16 mouse cellular contexts compared by ENCODE assay signal in the genomic region with DNA sequence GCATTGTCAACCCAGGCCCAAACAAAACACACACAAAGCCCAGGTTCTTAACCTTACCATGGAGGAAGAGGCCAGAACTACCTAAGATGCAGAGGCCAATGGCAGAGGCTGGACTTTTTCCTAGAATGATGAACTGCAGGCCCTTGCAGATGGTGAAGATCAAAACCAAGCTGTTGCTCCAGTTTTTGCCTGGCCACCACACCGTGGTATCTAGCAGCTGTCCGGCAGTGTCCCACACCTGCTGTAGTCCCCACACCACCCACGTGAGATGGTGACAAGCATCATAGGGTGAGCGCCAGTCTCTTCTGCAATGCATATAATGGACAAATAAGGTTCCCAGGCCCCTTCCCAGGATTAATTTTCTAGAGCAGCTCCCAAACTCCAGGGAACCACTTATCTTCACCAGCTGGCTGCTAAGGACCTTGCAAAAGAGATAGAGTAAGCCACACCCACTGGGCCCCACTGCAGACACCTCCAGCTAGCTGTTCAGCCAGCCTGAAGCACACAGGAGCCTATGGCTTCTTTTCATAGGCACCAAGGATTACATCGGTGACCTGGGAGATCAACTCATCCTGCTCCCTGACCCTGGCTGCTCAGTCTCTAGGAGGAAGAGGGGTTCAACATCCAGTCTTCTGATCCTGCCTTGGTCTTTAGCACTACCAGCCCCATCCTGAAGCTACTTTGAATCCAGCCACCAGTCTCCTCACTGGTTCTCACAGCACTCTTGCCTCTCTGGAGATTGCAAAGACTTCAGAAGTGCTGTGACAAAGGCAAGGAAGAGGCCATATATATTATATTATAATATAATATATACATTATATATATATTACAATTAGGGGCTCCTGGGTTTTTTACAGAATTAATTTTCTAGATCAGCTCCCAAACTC. TPM values are rescaled to one million over a fixed set of nuclear protein-coding genes. Genes with fewer than 3 reads are reported as not detected.
A peak's percentile ranks its signal among the peaks of the same experiment; 100 is the strongest.
DNase-seq lines count a peak whose midpoint lies in the region; ATAC-seq and TF ChIP-seq lines count a peak whose summit lies in the region.
"Had no signal": no experiment of that assay in that cellular context is flagged by ENCODE, and none has a peak within 500 bp of the region (broad histone marks: within the 10 kb centered on the region; RNA-seq: fewer than 3 reads in every experiment).

No protein-coding gene starts in this region.

- no peak for TF ChIP-seq EP300 in CH12.LX (IDR thresholded peaks at IDR 0.05; ENCODE audit: low read length)
- TF ChIP-seq EP300 in liver, postnatal 0 days (IDR thresholded peaks at IDR 0.05; ENCODE audit: low read depth), result peak; percentile 94

- DNase-seq in hindbrain, embryonic 10.5 days (ENCODE audit: low spot score), result no peak
- DNase-seq in CH12.LX (ENCODE audit: extremely low read depth), result no peak
- DNase-seq in embryonic facial prominence, embryonic 10.5 days (ENCODE audit: low spot score), result no peak
- DNase-seq in liver, postnatal 0 days, result peak; percentile 79
- no peak for DNase-seq in adrenal gland, adult 18-20 months (ENCODE audit: low spot score in 2 of 2)
- no peak for DNase-seq in gastrocnemius, adult 18-20 months (ENCODE audit: low spot score)
- DNase-seq in forebrain, embryonic 11.5 days (ENCODE audit: low spot score), result no peak
- DNase-seq: adrenal gland, adult 8-10 months; cerebellum, adult 11 months; gastrocnemius, postnatal 14 days; heart, postnatal 4 days; kidney, adult 11 months; lung, postnatal 14 days; thymus, postnatal 4 days had no signal

- no peak for ATAC-seq in hindbrain, embryonic 13.5 days (ENCODE audit: low FRiP score)
- ATAC-seq in liver, postnatal 0 days, result peak; percentile 96
- ATAC-seq in forebrain, embryonic 11.5 days (replicated peaks; ENCODE audit: low FRiP score), result no peak
- ATAC-seq: forebrain, embryonic 13.5 days had no signal

- H3K27ac ChIP-seq in hindbrain, embryonic 10.5 days, result peak overlapping the region; percentile 62
- H3K27ac ChIP-seq in hindbrain, embryonic 13.5 days, result no peak overlapping the region
- H3K27ac ChIP-seq in CH12.LX (ENCODE audit: insufficient read depth, low read depth), result no peak overlapping the region
- 0 out of 2 replicates have a peak overlapping the region, but pooled peaks have one; percentile 40 for H3K27ac ChIP-seq in embryonic facial prominence, embryonic 10.5 days (replicated peaks)
- peak overlapping the region; percentile 89 for H3K27ac ChIP-seq in liver, postnatal 0 days (ENCODE audit: low read depth)
- H3K27ac ChIP-seq in forebrain, embryonic 11.5 days (ENCODE audit: low read depth, low read length), result no peak overlapping the region
- H3K27ac ChIP-seq: forebrain, embryonic 13.5 days had no signal

- dilution Hi-C loops in CH12.LX (cut with MboI; ENCODE audit: extremely low pct_ligation_motif_present, extremely low pct_unique_long_range_greater_than_20kb, low sequenced_read_pairs), result no loop called here

- H3K36me3 ChIP-seq in hindbrain, embryonic 10.5 days, result no peaks in the 10 kb centered on the region
- H3K36me3 ChIP-seq in hindbrain, embryonic 13.5 days, result no peaks in the 10 kb centered on the region
- no peaks in the 10 kb centered on the region for H3K36me3 ChIP-seq in CH12.LX (replicated peaks in 1 of 2; ENCODE audit: control insufficient read depth in 1 of 2, insufficient read depth in 1 of 2, low read length in 1 of 2)
- H3K36me3 ChIP-seq in embryonic facial prominence, embryonic 10.5 days (replicated peaks), result no peaks in the 10 kb centered on the region
- no peaks in the 10 kb centered on the region for H3K36me3 ChIP-seq in liver, postnatal 0 days (replicated peaks; ENCODE audit: insufficient read depth, low read length)
- H3K36me3 ChIP-seq in forebrain, embryonic 11.5 days (ENCODE audit: control insufficient read depth, insufficient read depth, low read length), result no peaks in the 10 kb centered on the region

- no peak overlapping the region for H3K9ac ChIP-seq in hindbrain, embryonic 13.5 days
- no peak overlapping the region for H3K9ac ChIP-seq in CH12.LX (ENCODE audit: insufficient read depth, low read depth)
- peak overlapping the region; percentile 63 for H3K9ac ChIP-seq in liver, postnatal 0 days (replicated peaks)
- no peak overlapping the region for H3K9ac ChIP-seq in forebrain, embryonic 11.5 days (ENCODE audit: low read length)
- H3K9ac ChIP-seq: forebrain, embryonic 13.5 days had no signal

- TF ChIP-seq CTCF in CH12.LX (conservative IDR thresholded peaks at IDR 0.05 in 1 of 2, IDR thresholded peaks at IDR 0.05 in 1 of 2; ENCODE audit: low read depth in 2 of 2, low read length in 2 of 2), result no peak
- no peak for TF ChIP-seq CTCF in liver, postnatal 0 days (IDR thresholded peaks at IDR 0.05; ENCODE audit: low read depth)

- H3K4me1 ChIP-seq in hindbrain, embryonic 10.5 days (replicated peaks), result peaks cover 34% of the 10 kb centered on the region
- peaks cover 20% of the 10 kb centered on the region for H3K4me1 ChIP-seq in hindbrain, embryonic 13.5 days (replicated peaks)
- H3K4me1 ChIP-seq in CH12.LX (ENCODE audit: control insufficient read depth in 1 of 2, insufficient read depth in 2 of 2), result peaks cover 12 to 24% of the 10 kb centered on the region in 2 experiments
- peaks cover 39% of the 10 kb centered on the region for H3K4me1 ChIP-seq in embryonic facial prominence, embryonic 10.5 days
- peaks cover 23% of the 10 kb centered on the region for H3K4me1 ChIP-seq in liver, postnatal 0 days (ENCODE audit: insufficient read depth)
- H3K4me1 ChIP-seq in forebrain, embryonic 11.5 days (replicated peaks; ENCODE audit: control insufficient read depth, insufficient read depth, low read length), result no peaks in the 10 kb centered on the region

- H3K4me3 ChIP-seq in hindbrain, embryonic 10.5 days, result no peak overlapping the region
- no peak overlapping the region for H3K4me3 ChIP-seq in hindbrain, embryonic 13.5 days
- H3K4me3 ChIP-seq in CH12.LX (replicated peaks in 1 of 3; ENCODE audit: low read depth in 2 of 3, low read length in 2 of 3, poor library complexity in 1 of 3), result no peak overlapping the region
- no peak overlapping the region for H3K4me3 ChIP-seq in embryonic facial prominence, embryonic 10.5 days
- H3K4me3 ChIP-seq in liver, postnatal 0 days (ENCODE audit: low read depth, low read length), result peak overlapping the region; percentile 44
- no peak overlapping the region for H3K4me3 ChIP-seq in forebrain, embryonic 11.5 days (ENCODE audit: low read depth, low read length)
- H3K4me3 ChIP-seq: forebrain, embryonic 13.5 days had no signal

- no peaks in the 10 kb centered on the region for H3K79me2 ChIP-seq in CH12.LX (replicated peaks; ENCODE audit: control insufficient read depth, extremely low read depth, insufficient read depth, poor library complexity, severe bottlenecking)

- no peaks in the 10 kb centered on the region for H3K9me3 ChIP-seq in hindbrain, embryonic 10.5 days
- H3K9me3 ChIP-seq in hindbrain, embryonic 13.5 days, result no peaks in the 10 kb centered on the region
- no peaks in the 10 kb centered on the region for H3K9me3 ChIP-seq in CH12.LX (replicated peaks; ENCODE audit: low read length)
- H3K9me3 ChIP-seq in embryonic facial prominence, embryonic 10.5 days, result no peaks in the 10 kb centered on the region
- H3K9me3 ChIP-seq in liver, postnatal 0 days (ENCODE audit: low read length), result no peaks in the 10 kb centered on the region
- H3K9me3 ChIP-seq in forebrain, embryonic 11.5 days (ENCODE audit: control insufficient read depth, low read length), result no peaks in the 10 kb centered on the region
- H3K9me3 ChIP-seq: forebrain, embryonic 13.5 days had no signal

- 83% methylated on average over 5 of the region's 5 CpGs for WGBS in hindbrain, embryonic 10.5 days
- 88% methylated on average over 5 of the region's 5 CpGs for WGBS in hindbrain, embryonic 13.5 days
- 80% methylated on average over 5 of the region's 5 CpGs for WGBS in embryonic facial prominence, embryonic 10.5 days
- WGBS in liver, postnatal 0 days (ENCODE audit: insufficient replicate concordance), result 58% methylated on average over 5 of the region's 5 CpGs
- WGBS in forebrain, embryonic 11.5 days, result 80% methylated on average over 5 of the region's 5 CpGs

- H3K27me3 ChIP-seq in hindbrain, embryonic 10.5 days (ENCODE audit: insufficient read depth, poor library complexity, severe bottlenecking), result no peaks in the 10 kb centered on the region
- no peaks in the 10 kb centered on the region for H3K27me3 ChIP-seq in hindbrain, embryonic 13.5 days
- H3K27me3 ChIP-seq in CH12.LX (replicated peaks), result peaks cover 60% of the 10 kb centered on the region
- H3K27me3 ChIP-seq in embryonic facial prominence, embryonic 10.5 days (replicated peaks; ENCODE audit: low read depth, poor library complexity, severe bottlenecking), result peaks cover 14% of the 10 kb centered on the region
- no peaks in the 10 kb centered on the region for H3K27me3 ChIP-seq in liver, postnatal 0 days (ENCODE audit: insufficient read depth, low read length)
- no peaks in the 10 kb centered on the region for H3K27me3 ChIP-seq in forebrain, embryonic 11.5 days (ENCODE audit: control insufficient read depth, insufficient read depth, low read length)
- H3K27me3 ChIP-seq: forebrain, embryonic 13.5 days had no signal

- no peak for TF ChIP-seq POLR2A in CH12.LX (IDR thresholded peaks at IDR 0.05; ENCODE audit: low read depth, low read length)

- TF ChIP-seq RAD21 in CH12.LX (IDR thresholded peaks at IDR 0.05; ENCODE audit: low read depth, low read length), result no peak

- in situ Hi-C loops in CH12.LX (cut with MboI; ENCODE audit: low pct_ligation_motif_present, low pct_unique_long_range_greater_than_20kb, low sequenced_read_pairs), result no loop called here

- H3K4me2 ChIP-seq in hindbrain, embryonic 13.5 days, result no peak overlapping the region
- H3K4me2 ChIP-seq in CH12.LX (ENCODE audit: insufficient read depth, low read depth, poor library complexity, severe bottlenecking), result no peak overlapping the region
- H3K4me2 ChIP-seq in liver, postnatal 0 days (ENCODE audit: low read depth, low read length), result peak overlapping the region; percentile 65
- no peak overlapping the region for H3K4me2 ChIP-seq in forebrain, embryonic 11.5 days (ENCODE audit: low read depth, low read length, severe bottlenecking)
- H3K4me2 ChIP-seq: forebrain, embryonic 13.5 days had no signal

TF ChIP-seq in CH12.LX, 34 proteins besides CTCF, POLR2A, EP300 and RAD21 (continues in another document):
- TF ChIP-seq SMC3 (IDR thresholded peaks at IDR 0.05; ENCODE audit: low read depth, low read length), result no peak
- TF ChIP-seq UBTF (IDR thresholded peaks at IDR 0.05; ENCODE audit: low read depth, low read length), result no peak

RNA-seq across cellular contexts. Expression of a gene that starts 55.6 kb away (rescaled TPM):
- polyA plus RNA-seq in hindbrain, embryonic 10.5 days (2016; fragmentation: Nextera tagmentation; extraction: Ambion mirVana), result 89.7 and 98.6 TPM in 2 replicates
- 120 and 126 TPM in 2 replicates for polyA plus RNA-seq in hindbrain, embryonic 13.5 days (2015; fragmentation: Nextera tagmentation; extraction: Ambion mirVana)
- 39.6 and 44.5 TPM in 2 replicates for total RNA-seq in CH12.LX (2012; rRNA removed)
- 22.9 and 26.5 TPM in 2 replicates for total RNA-seq in CH12.LX (2014; rRNA removed)
- 43.7 and 55.5 TPM in 2 replicates for polyA plus RNA-seq in CH12.LX (2012; ENCODE audit: insufficient read length, low read depth)
- polyA plus RNA-seq in embryonic facial prominence, embryonic 10.5 days (2016; fragmentation: Nextera tagmentation; extraction: Ambion mirVana), result 72.4 and 74.2 TPM in 2 replicates
- polyA plus RNA-seq in liver, postnatal 0 days (2015; fragmentation: Nextera tagmentation; extraction: Ambion mirVana), result 48.8 and 56.4 TPM in 2 replicates
- total RNA-seq in adrenal gland, adult 18-20 months (2021), result 100 to 1,000 TPM; 115 TPM
- 10 to 100 TPM; 27.2 to 27.9 TPM for total RNA-seq in gastrocnemius, adult 18-20 months (2021)
- 83.2 and 83.7 TPM in 2 replicates for polyA plus RNA-seq in forebrain, embryonic 11.5 days (2014; fragmentation: Nextera tagmentation; extraction: Ambion mirVana)

Comparison
In these comparisons a context has a peak if more than half of its experiments do, and no peak if none do; other contexts are left out.
1. H3K27ac ChIP-seq: peak in hindbrain, embryonic 10.5 days (single experiment), embryonic facial prominence, embryonic 10.5 days (single experiment) and liver, postnatal 0 days (single experiment); none in hindbrain, embryonic 13.5 days (single experiment), CH12.LX (single experiment) and forebrain, embryonic 11.5 days (single experiment).